Mouse (Mus musculus) gastrocnemius, postnatal 4 days (tissue): ENCODE data around the gene Man2b2. TPM values are rescaled to one million over a fixed set of nuclear protein-coding genes. Genes with fewer than 3 reads are reported as not detected.

ENCODE experiments used
- DNase-seq, 2 experiments: peaks; one replicate each; pipeline ENCODE4 v3.0.0; 2021 to 2022; ENCODE audit warnings: low spot score in 2 of 2, mixed read lengths in 2 of 2
- total RNA-seq, 2 experiments: library from RNA; stranded (reverse); gene quantifications; 2 replicates each; pipeline ENCODE4 v1.2.3; 2021

The Man2b2 gene
- total RNA-seq, 2 experiments from 2014 or later = 19.6 to 20.8 TPM

DNA sequence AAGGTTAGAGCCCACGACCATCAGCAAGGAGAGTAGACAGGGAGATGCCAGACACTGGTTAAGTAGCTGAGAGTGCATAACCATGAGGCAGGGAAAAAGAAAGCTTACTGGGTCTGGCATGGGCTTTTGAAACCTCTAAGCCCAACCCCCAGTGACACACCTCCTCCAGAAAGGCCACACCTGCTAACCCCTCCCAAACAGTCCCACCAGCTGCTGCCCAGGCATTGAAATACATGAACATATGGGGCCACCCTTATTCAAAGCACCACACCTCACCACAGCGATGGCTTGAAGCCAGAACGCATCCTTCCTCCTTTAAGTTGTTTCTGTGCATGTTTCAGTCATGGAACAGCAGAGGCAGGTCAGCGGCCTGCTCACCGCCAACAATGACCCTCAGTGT, 57.9 kb downstream of the Man2b2 start:
- DNase-seq = no peak

DNA sequence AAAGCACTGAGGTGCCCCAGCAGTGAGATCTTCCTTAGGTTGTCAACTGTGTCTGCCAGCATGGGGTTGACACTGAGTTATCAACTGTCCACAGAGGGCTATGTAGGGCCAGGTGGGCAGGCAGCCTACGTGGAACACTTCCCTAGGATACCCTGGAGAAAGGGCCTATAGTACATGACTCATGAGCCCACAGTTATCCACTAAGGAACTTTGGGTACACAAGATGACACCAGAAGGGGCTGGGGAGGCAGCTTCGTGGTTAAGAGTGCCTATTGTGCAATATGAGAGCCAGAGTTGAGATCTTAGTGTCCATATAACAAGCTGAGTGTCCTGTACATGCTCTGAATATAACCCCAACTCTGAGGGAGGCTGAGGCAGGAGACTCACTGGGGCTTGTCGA, 60.9 kb downstream of the Man2b2 start:
- no peak for DNase-seq

DNA sequence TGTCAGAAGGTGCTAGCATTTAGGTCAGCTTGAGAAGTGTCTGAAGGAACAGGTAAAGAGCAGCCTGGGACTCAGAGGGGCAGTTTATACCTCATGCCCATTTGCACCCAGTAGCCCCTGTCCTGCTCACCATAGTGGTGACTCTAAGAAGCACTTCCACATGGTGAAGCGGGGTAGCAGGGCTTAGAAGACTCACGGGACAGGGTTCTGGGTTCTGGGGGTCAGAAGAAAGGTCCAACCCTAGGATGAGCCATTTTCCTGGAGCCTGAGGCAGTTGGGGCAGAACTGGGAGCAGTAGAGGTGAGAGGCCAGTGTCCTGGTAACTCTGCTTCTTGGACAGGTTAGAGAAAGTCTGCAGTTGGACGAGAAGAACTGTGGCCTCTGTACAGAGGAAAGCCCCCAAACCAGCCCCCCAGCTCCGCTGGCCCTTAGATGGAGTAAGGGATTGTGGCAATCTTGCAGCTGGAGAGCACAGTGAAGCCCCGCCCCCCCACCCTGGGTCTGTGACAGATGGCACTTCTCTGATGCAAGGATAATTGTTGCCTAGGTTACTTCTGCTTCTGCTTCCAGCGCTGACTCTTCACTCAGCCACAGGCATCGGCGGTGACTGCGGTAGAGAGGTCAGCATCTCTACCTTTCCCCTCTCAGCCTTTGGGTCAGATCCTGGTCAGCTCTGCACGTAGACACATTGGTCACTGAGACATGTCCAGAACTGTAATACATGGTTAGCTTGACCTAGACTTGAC, 63.3 kb downstream of the Man2b2 start:
- no peak for DNase-seq

GRCm38 (mm10) chr5:36759848-36760247, 70.6 kb downstream of the Man2b2 start:
- no peak for DNase-seq

DNA sequence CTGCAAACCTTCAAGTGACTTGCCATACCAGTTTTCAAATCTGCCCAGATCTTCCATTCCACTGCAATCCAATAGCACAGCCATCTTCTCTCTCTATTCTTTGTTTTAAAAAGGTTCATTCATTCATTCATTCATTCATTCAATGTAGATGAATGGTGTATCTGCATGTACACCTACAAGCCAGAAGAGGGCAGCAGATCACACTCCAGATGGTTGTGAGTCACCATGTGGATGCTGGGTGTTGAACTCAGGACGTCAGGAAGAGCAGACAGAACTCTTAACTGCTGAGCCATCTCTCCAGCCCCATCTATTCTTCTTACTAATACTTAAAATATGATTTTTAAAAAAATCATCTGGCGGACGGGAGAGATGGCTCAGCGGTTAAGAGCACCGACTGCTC, 73.4 kb downstream of the Man2b2 start:
- no peak for DNase-seq

Other genes starting within 250 kb of the Man2b2 start
- gene Tbc1d14, start 237.4 kb downstream of the Man2b2 start, total RNA-seq = 10 to 100 TPM; 24.8 to 27.5 TPM
- 10 to 100 TPM; 61.3 to 72.9 TPM for gene D5Ertd579e, start 134.6 kb downstream of the Man2b2 start, total RNA-seq
- 10 to 100 TPM; 10.9 to 11.9 TPM for gene Bloc1s4, start 82.0 kb downstream of the Man2b2 start, total RNA-seq
- 100 to 1,000 TPM; 330 to 357 TPM for gene Mrfap1, start 33.9 kb downstream of the Man2b2 start, total RNA-seq
- 1 to 10 TPM; 1.2 to 1.8 TPM for gene Ppp2r2c, start 37.9 kb upstream of the Man2b2 start, total RNA-seq
- gene Wfs1, start 158.6 kb upstream of the Man2b2 start, total RNA-seq = 10 to 100 TPM; 22.2 TPM